Mouse (Mus musculus) frontal cortex, adult 2 months (tissue): ENCODE measurements around the gene Cercam. TPM values are rescaled to one million over a fixed set of nuclear protein-coding genes. Genes with fewer than 3 reads are reported as not detected.
"Not testable (repeated sequence)": the region's sequence is repeated elsewhere in the genome, so short reads cannot be mapped to it uniquely, and the experiment has no call there.

Source experiments
- DNase-seq, 2 experiments: peaks; one replicate each; pipeline ENCODE4 v3.0.0; 2022; ENCODE audit warnings: low spot score in 1 of 2; ENCODE audit errors: extremely low spot score in 1 of 2
- polyA plus RNA-seq: library from polyadenylated mRNA; depleted of rRNA; stranded (reverse); fragments of >200 nt; gene quantifications from 2 replicates; pipeline ENCODE4 v1.2.3, GENCODE M21; 2012; rRNA removed

The Cercam gene
- polyA plus RNA-seq, 1 experiment: 15.9 TPM

GRCm38 (mm10) chr2:29889991-29890833 is 21.2 kb downstream of the Cercam start:
- DNase-seq: peak; percentile 53 to 81

GRCm38 (mm10) chr2:29891773-29892172 is 22.8 kb downstream of the Cercam start:
- DNase-seq: no peak

- no peak for DNase-seq
These were observed 27.1 kb downstream of the Cercam start for GRCm38 (mm10) chr2:29896071-29896470.

GRCm38 (mm10) chr2:29897366-29897765 is 28.4 kb downstream of the Cercam start:
- no peak for DNase-seq

- DNase-seq: no peak
These were observed 29.1 kb downstream of the Cercam start for GRCm38 (mm10) chr2:29898081-29898480.

- no peak for DNase-seq
These were observed 33.2 kb downstream of the Cercam start for GRCm38 (mm10) chr2:29902194-29902593.

- DNase-seq: not testable (repeated sequence)
These were observed 39.2 kb downstream of the Cercam start for GRCm38 (mm10) chr2:29908171-29908570.

- DNase-seq: no peak
These were observed 41.1 kb downstream of the Cercam start for GRCm38 (mm10) chr2:29910042-29910441.

GRCm38 (mm10) chr2:29917621-29918020 is 48.7 kb downstream of the Cercam start:
- DNase-seq: no peak

- DNase-seq: peak in 1 of 2 experiments; percentile 15
These were observed 53.0 kb downstream of the Cercam start for GRCm38 (mm10) chr2:29922011-29922410.

GRCm38 (mm10) chr2:29926542-29926941 is 57.6 kb downstream of the Cercam start:
- no peak for DNase-seq

GRCm38 (mm10) chr2:29930506-29930905 is 61.5 kb downstream of the Cercam start:
- DNase-seq: no peak

GRCm38 (mm10) chr2:29931194-29931593 is 62.2 kb downstream of the Cercam start:
- no peak for DNase-seq

Other genes starting within 250 kb of the Cercam start
- gene Rapgef1, start 249.4 kb upstream of the Cercam start, polyA plus RNA-seq: 74.6 and 80.1 TPM in 2 replicates
- gene Gm13420, start 117.5 kb upstream of the Cercam start, polyA plus RNA-seq: 0.32 and 0.38 TPM in 2 replicates
- gene Gm13547, start 109.9 kb upstream of the Cercam start, polyA plus RNA-seq: not detected in 2 replicates
- 42.3 and 42.7 TPM in 2 replicates for gene Coq4, start 81.7 kb upstream of the Cercam start, polyA plus RNA-seq
- gene Trub2, start 80.7 kb upstream of the Cercam start, polyA plus RNA-seq: 37.5 and 40.1 TPM in 2 replicates
- 60.2 and 65.3 TPM in 2 replicates for gene Slc27a4, start 66.5 kb upstream of the Cercam start, polyA plus RNA-seq
- gene Urm1, start 49.1 kb upstream of the Cercam start, polyA plus RNA-seq: 56.4 and 68.3 TPM in 2 replicates
- gene Odf2, start 20.1 kb downstream of the Cercam start, polyA plus RNA-seq: 177 and 198 TPM in 2 replicates
- 50.4 and 60.2 TPM in 2 replicates for gene Gle1, start 66.3 kb downstream of the Cercam start, polyA plus RNA-seq
- gene Sptan1, start 96.4 kb downstream of the Cercam start, polyA plus RNA-seq: 610 and 785 TPM in 2 replicates
- gene Wdr34, start 179.7 kb downstream of the Cercam start, polyA plus RNA-seq: 52.7 and 54.8 TPM in 2 replicates
- gene Set, start 188.2 kb downstream of the Cercam start, polyA plus RNA-seq: 226 and 229 TPM in 2 replicates
- 2.0 and 2.7 TPM in 2 replicates for gene Pkn3, start 208.5 kb downstream of the Cercam start, polyA plus RNA-seq
- gene Zdhhc12, start 224.5 kb downstream of the Cercam start, polyA plus RNA-seq: 20.8 and 21.4 TPM in 2 replicates